Mouse (Mus musculus): ENCODE data around the gene Hpcal4.

GRCm38 (mm10) chr4:123196695-123197094 lies 13.7 kb downstream of the Hpcal4 start:
- no peak for TF ChIP-seq CTCF (IDR thresholded peaks at IDR 0.05; ENCODE audit: control insufficient read depth, insufficient read depth, insufficient replicate concordance, low read depth, low read length)
- no peak for TF ChIP-seq POLR2A (IDR thresholded peaks at IDR 0.05; ENCODE audit: control insufficient read depth, low read depth, low read length)
